Mouse (Mus musculus) thymus, adult 2 months (tissue): ENCODE results near the gene Asgr2. TPM values are rescaled to one million over a fixed set of nuclear protein-coding genes. Genes with fewer than 3 reads are reported as not detected.

Experiments
- DNase-seq: peaks from one replicate; pipeline ENCODE4 v3.0.0; 2021
- H3K27ac ChIP-seq: fragments of 200-500 bp; 2 replicates; pipeline ENCODE4 v1.5.1; 2012; ENCODE audit warnings: low read length, control low read depth; ENCODE audit not compliant: control insufficient read depth, insufficient read depth
- H3K27me3 ChIP-seq: fragments of 200-500 bp; 2 replicates; pipeline ENCODE4 v1.6.1; 2012; ENCODE audit warnings: mild to moderate bottlenecking, low read length, moderate library complexity, mixed read lengths; ENCODE audit not compliant: control insufficient read depth, insufficient read depth
- H3K36me3 ChIP-seq: fragments of 200-500 bp; 2 replicates; pipeline ENCODE4 v1.6.1; 2012; ENCODE audit warnings: mild to moderate bottlenecking, low read length, moderate library complexity; ENCODE audit not compliant: control insufficient read depth, insufficient read depth
- H3K4me1 ChIP-seq: fragments of 200-500 bp; replicated peaks from 2 replicates; pipeline ENCODE4 v1.6.1; 2012; ENCODE audit warnings: low read length; ENCODE audit not compliant: control insufficient read depth, insufficient read depth
- H3K4me3 ChIP-seq: fragments of 200-500 bp; 2 replicates; pipeline ENCODE4 v1.5.1; 2012; ENCODE audit warnings: mild to moderate bottlenecking, low read length, control low read depth, moderate library complexity; ENCODE audit not compliant: control insufficient read depth, insufficient read depth
- CTCF ChIP-seq: fragments of 200-500 bp; IDR thresholded peaks from 2 replicates; pipeline ENCODE4 v1.5.1; 2012; ENCODE audit warnings: mild to moderate bottlenecking, control low read depth, low read length, moderate library complexity, borderline replicate concordance; ENCODE audit not compliant: control insufficient read depth, poor library complexity, insufficient read depth; ENCODE audit errors: extremely low read depth
- POLR2A ChIP-seq: fragments of 200-500 bp; IDR thresholded peaks from 2 replicates; pipeline ENCODE4 v1.6.1; 2012; ENCODE audit warnings: mild to moderate bottlenecking, low read length, control low read depth, moderate library complexity; ENCODE audit not compliant: control insufficient read depth, poor library complexity, insufficient read depth; ENCODE audit errors: extremely low read depth
- WGBS: fragments of 180-500 bp; shearing (Covaris S2); methylation state at CpG from one replicate; pipeline ENCODE4 v1.1.7; 2018; 5-methylcytosine and 5-hydroxymethylcytosine counted together
- polyA plus RNA-seq: library from polyadenylated mRNA; depleted of rRNA; stranded (reverse); fragments of >200 nt; gene quantifications from 2 replicates; pipeline ENCODE4 v1.2.3, GENCODE M21; 2012; rRNA removed

Asgr2 gene
- 0.65 and 1.2 TPM in 2 replicates for polyA plus RNA-seq

- TF ChIP-seq CTCF (no peak), POLR2A (no peak)
Measured at GRCm38 (mm10) chr11:70091986-70092783, at the start of gene Asgr2. TSS of gene Asgr2 (plus strand) at chr11:70092644.

GRCm38 (mm10) chr11:70043665-70044064 lies 48.8 kb upstream of the Asgr2 start:
- no peak for DNase-seq
- Histone ChIP-seq H3K4me3 (no peak overlapping the region), H3K27me3 (no peaks in the 10 kb centered on the region), H3K4me1 (no peaks in the 10 kb centered on the region), H3K27ac (no peak overlapping the region), H3K36me3 (peaks cover 16% of the 10 kb centered on the region)
- TF ChIP-seq CTCF (no peak), POLR2A (no peak)
- WGBS: 94% methylated on average over 7 of the region's 7 CpGs

More at GRCm38 (mm10) chr11:70091986-70092783, at the start of gene Asgr2:
- 65% methylated on average over 12 of the region's 12 CpGs for WGBS
- H3K4me1 ChIP-seq: no peaks in the 10 kb centered on the region
- H3K27me3 ChIP-seq: no peaks in the 10 kb centered on the region
- no peak within 1 kb of the TSS for H3K4me3 ChIP-seq
- no peak for DNase-seq
- H3K36me3 ChIP-seq: no peaks in the 10 kb centered on the region
- H3K27ac ChIP-seq: no peak within 1 kb of the TSS

DNA sequence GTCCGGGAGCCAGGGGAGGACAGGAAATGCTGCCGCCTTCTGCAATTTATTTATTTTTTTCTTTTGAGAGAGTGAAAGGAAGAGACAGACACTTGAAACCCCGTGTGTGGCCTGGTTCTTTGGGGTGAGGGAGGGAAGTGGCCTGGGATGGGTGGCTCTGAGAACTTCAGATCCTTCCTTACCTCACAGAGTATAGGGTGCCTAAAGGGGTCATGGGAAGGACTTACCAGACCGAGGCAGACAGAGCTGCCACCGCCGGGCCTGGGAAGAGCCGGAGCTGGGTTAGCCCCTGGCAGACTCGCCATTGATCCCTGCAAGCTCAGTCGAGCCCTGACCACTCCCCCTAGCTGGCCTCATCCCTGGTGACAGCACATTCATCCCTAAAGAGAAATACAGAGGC lies 47.0 kb upstream of the Asgr2 start:
- no peaks in the 10 kb centered on the region for H3K4me1 ChIP-seq
- no peak overlapping the region for H3K4me3 ChIP-seq
- no peak for DNase-seq
- peaks cover 16% of the 10 kb centered on the region for H3K36me3 ChIP-seq
- whole genome bisulfite sequencing: 90% methylated on average over 9 of the region's 9 CpGs
- H3K27ac ChIP-seq: no peak overlapping the region
- no peaks in the 10 kb centered on the region; the same call in 1 of the 2 replicates for H3K27me3 ChIP-seq
- TF ChIP-seq POLR2A: no peak
- TF ChIP-seq CTCF: no peak

- DNase-seq: no peak
- Histone ChIP-seq H3K27me3 (no peaks in the 10 kb centered on the region; the same call in 1 of the 2 replicates), H3K27ac (no peak overlapping the region), H3K4me1 (no peaks in the 10 kb centered on the region), H3K36me3 (no peaks in the 10 kb centered on the region), H3K4me3 (no peak overlapping the region)
- 87% methylated on average over 6 of the region's 6 CpGs for WGBS
- TF ChIP-seq POLR2A (no peak), CTCF (no peak)
Measured at GRCm38 (mm10) chr11:70049366-70049765, 43.1 kb upstream of the Asgr2 start.

DNA sequence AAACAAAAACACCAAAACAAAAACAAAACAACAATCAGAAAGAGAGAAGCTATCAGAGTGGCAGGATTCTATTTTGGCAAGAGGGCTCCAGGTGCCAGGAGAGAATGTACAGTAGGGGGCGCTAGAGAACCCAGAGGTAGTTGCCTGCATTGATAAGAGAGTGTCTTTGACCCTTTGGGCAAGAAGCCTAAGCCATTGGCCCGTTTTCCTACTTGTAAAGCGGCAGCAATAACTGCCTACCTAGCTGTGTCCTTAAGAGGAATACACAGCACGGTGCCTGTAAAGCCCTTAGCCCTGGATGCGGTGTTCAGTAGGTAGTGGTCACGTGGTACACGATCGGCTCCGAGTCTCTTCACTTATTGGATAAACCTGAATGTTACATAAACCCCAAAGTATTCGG lies 42.6 kb upstream of the Asgr2 start:
- Histone ChIP-seq H3K27me3 (no peaks in the 10 kb centered on the region; the same call in 1 of the 2 replicates), H3K36me3 (no peaks in the 10 kb centered on the region), H3K4me1 (no peaks in the 10 kb centered on the region), H3K4me3 (no peak overlapping the region), H3K27ac (no peak overlapping the region)
- DNase-seq: peak; percentile 19
- 68% methylated on average over 10 of the region's 10 CpGs for WGBS
- TF ChIP-seq CTCF: no peak
- TF ChIP-seq POLR2A: no peak

GRCm38 (mm10) chr11:70053156-70053555 lies 39.3 kb upstream of the Asgr2 start:
- Histone ChIP-seq H3K4me3 (no peak overlapping the region), H3K36me3 (no peaks in the 10 kb centered on the region), H3K27me3 (no peaks in the 10 kb centered on the region; the same call in 1 of the 2 replicates), H3K27ac (no peak overlapping the region), H3K4me1 (no peaks in the 10 kb centered on the region)
- no peak for TF ChIP-seq POLR2A
- no peak for TF ChIP-seq CTCF
- 87% methylated on average over 7 of the region's 7 CpGs for WGBS
- DNase-seq: no peak

DNA sequence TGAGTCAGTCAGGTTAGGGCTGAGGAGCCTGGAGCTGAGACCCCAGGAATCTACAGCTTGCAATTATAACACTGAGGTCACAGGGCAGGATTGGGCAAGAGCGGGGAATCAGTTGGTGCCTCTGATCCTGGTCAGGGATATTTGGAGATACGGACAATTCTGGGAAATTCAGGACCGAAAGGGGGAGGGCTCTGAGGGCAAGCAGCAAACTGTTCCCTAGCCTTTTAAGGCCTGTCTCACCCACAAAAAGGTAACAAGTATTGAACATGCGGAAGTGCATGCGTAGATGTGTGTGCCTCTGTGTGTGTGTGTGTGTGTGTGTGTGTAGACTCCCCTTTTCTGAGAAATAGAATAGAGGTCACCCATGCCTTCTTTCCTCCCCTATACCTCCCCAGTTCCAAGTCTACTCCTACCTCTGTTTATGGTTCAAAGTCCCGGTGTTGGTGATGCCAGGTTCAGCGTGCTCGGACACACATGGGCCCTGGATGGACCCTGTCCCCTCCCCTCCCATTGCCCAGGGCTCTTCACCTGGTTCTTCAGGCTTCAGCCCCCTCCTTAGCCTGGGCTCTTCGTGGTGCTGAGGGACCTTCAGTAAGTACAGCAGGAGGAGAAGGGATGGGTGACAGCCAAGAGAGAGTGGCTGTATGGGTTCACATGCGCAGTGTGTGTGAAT lies 38.4 kb upstream of the Asgr2 start, which contains the start of gene Asgr1:
Asgr1 (plus strand) TSS at position 188 of the 673 bp plus-strand sequence.
- DNase-seq: no peak
- WGBS: 95% methylated on average over 10 of the region's 10 CpGs
- H3K27ac ChIP-seq: no peak within 1 kb of the TSS

More for the DNA sequence above, 38.4 kb upstream of the Asgr2 start, which contains the start of gene Asgr1:
- Histone ChIP-seq H3K27me3 (no peaks in the 10 kb centered on the region; the same call in 1 of the 2 replicates), H3K36me3 (no peaks in the 10 kb centered on the region), H3K4me1 (no peaks in the 10 kb centered on the region), H3K4me3 (no peak within 1 kb of the TSS)
- TF ChIP-seq CTCF (no peak), POLR2A (no peak)
